Mouse (Mus musculus) heart, embryonic 15.5 days (tissue): Measurements from ENCODE around the gene Lrrc29. TPM values are rescaled to one million over a fixed set of nuclear protein-coding genes. Genes with fewer than 3 reads are reported as not detected.

ENCODE experiments used
- ATAC-seq: fragments of 200-750 bp; cut with Nextera tagmentation; replicated peaks from 2 replicates; pipeline ENCODE4 v1.8.0; 2017; ENCODE audit warnings: low read depth, moderate TSS enrichment; ENCODE audit not compliant: insufficient number of reproducible peaks, insufficient read depth, low FRiP score
- H3K27ac ChIP-seq: fragments of 300-500 bp; sonication (generic); 2 replicates; pipeline ENCODE4 v1.5.1; 2015; ENCODE audit warnings: mild to moderate bottlenecking, inconsistent platforms
- H3K27me3 ChIP-seq: fragments of 300-500 bp; sonication (generic); 2 replicates; pipeline ENCODE4 v1.6.1; 2015; ENCODE audit warnings: inconsistent platforms
- H3K36me3 ChIP-seq: fragments of 300-500 bp; sonication (generic); 2 replicates; pipeline ENCODE4 v1.6.1; 2015; ENCODE audit warnings: mild to moderate bottlenecking, inconsistent platforms
- H3K4me1 ChIP-seq: fragments of 300-500 bp; sonication (generic); replicated peaks from 2 replicates; pipeline ENCODE4 v1.6.1; 2015; ENCODE audit warnings: inconsistent platforms
- H3K4me2 ChIP-seq: fragments of 300-500 bp; sonication (generic); 2 replicates; pipeline ENCODE4 v1.6.1; 2015; ENCODE audit warnings: inconsistent platforms, mild to moderate bottlenecking, moderate library complexity
- H3K4me3 ChIP-seq: fragments of 300-500 bp; sonication (generic); 2 replicates; pipeline ENCODE4 v1.5.1; 2015; ENCODE audit warnings: mild to moderate bottlenecking, inconsistent platforms
- H3K9ac ChIP-seq: fragments of 300-500 bp; sonication (generic); 2 replicates; pipeline ENCODE4 v1.6.1; 2015; ENCODE audit warnings: mild to moderate bottlenecking, inconsistent platforms
- H3K9me3 ChIP-seq: fragments of 300-500 bp; sonication (generic); replicated peaks from 2 replicates; pipeline ENCODE4 v1.6.1; 2016; ENCODE audit warnings: inconsistent platforms
- WGBS: fragments of 180-500 bp; shearing (Covaris S2); methylation state at CpG from one replicate; pipeline ENCODE4 v1.1.7; 2015; ENCODE audit warnings: mixed read lengths; 5-methylcytosine and 5-hydroxymethylcytosine counted together
- polyA plus RNA-seq: library from polyadenylated mRNA; unstranded; fragments of >200 nt; fragmentation: Nextera tagmentation; extraction: Ambion mirVana; gene quantifications from 2 replicates; pipeline ENCODE4 v1.2.1, GENCODE M21; 2015

Gene Lrrc29
- polyA plus RNA-seq, 1 experiment from 2014 or later: 0.62 TPM

DNA sequence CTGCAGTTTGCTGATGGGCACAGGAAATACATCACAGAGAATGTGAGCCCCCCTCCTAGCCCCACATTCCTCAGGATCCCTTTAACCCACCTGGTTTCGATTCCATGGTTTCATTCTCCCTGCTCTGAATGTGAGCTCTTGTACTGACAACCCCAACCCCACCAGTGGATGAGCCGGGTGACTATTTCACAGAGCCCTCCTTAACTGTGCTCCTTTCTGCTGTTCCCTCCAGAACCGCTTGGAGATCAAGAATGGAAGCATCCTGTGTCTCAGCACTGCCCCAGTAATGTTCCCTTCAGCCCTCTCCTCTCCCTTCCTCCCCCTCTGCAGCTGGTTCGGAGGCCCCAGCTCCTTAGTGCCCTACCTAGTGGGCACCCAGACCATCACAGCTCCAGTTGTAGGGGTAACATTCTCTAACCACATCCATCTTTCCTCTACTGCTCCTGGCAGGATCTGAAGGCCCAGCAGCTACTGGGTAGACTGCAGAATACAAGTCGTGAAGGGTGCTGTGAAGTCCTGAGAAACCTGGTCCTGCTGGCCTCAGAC is 19.9 kb downstream of the Lrrc29 start:
- no peaks in the 10 kb centered on the region for H3K27me3 ChIP-seq
- H3K36me3 ChIP-seq: peaks cover 38% of the 10 kb centered on the region
- peaks cover 35% of the 10 kb centered on the region for H3K4me1 ChIP-seq
- WGBS: 45% methylated on average over 5 of the region's 5 CpGs
- peak overlapping the region; percentile 68; the same call in 1 of the 2 replicates for H3K27ac ChIP-seq
- H3K9me3 ChIP-seq: no peaks in the 10 kb centered on the region
- peak overlapping the region; percentile 56 for H3K9ac ChIP-seq
- H3K4me3 ChIP-seq: peak overlapping the region; percentile 43
- peak; percentile 7 for ATAC-seq
- peak overlapping the region; percentile 83 for H3K4me2 ChIP-seq

DNA sequence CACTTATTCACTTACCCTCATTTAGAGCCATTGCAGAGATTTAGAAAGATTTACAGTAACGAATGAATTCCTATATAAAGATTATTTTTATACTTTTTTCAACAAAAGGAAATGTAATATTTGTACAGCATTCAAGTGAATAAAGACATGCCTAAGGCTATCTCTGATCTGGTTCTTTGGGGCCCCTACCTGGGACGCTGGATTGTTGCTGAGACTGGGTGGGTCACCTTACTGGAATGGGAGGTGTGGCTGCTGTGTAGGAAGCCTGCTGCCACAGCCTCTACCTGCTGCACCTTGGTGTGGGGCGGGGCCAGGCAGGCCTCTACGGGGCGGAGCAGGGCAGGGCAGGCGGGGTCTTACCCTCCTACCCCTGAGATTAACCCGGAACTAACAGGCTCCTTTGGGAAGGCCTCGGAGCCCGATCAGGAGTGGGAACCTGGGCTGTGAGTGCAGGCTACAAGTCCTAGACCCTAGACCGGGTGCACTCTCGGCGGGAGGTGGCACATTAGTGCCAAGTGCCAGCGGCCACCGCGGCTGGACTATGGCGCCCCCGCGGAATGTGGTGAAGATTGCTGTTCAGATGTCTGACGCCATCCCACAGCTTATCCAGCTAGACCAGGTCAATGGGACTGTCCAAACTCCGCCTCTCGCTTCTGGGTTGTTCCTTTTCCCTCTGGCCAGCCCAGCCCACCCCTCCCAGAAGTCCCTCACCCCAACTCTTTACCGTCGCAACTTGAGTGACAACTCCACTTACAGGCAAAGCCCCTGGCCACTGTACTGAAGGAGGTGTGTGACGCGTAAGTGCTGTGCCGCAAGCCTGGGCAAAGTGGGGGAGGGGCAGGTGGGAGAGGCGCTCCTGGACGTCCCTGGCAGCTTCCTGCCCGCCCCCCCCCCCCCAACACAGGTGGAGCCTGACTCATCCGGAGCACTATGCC is 20.6 kb downstream of the Lrrc29 start, which contains the start of gene Elmo3:
TSS of gene Elmo3 (plus strand) at position 391 of the 935 bp plus-strand sequence.
- Histone ChIP-seq H3K27ac (peak within 1 kb of the TSS; percentile 68), H3K4me1 (peaks cover 35% of the 10 kb centered on the region), H3K9me3 (no peaks in the 10 kb centered on the region), H3K36me3 (peaks cover 44% of the 10 kb centered on the region), H3K4me2 (peak within 1 kb of the TSS; percentile 83), H3K27me3 (no peaks in the 10 kb centered on the region), H3K9ac (peak within 1 kb of the TSS; percentile 56), H3K4me3 (peak within 1 kb of the TSS; percentile 43)
- WGBS: 7% methylated on average over 30 of the region's 30 CpGs
- peak; percentile 54 for ATAC-seq

GRCm38 (mm10) chr8:105304325-105305210 is 21.5 kb downstream of the Lrrc29 start:
- Histone ChIP-seq H3K9me3 (no peaks in the 10 kb centered on the region), H3K36me3 (peaks cover 49% of the 10 kb centered on the region), H3K9ac (no peak overlapping the region), H3K27me3 (no peaks in the 10 kb centered on the region), H3K27ac (peak overlapping the region; percentile 68), H3K4me2 (no peak overlapping the region), H3K4me1 (peaks cover 35% of the 10 kb centered on the region), H3K4me3 (no peak overlapping the region)
- 40% methylated on average over 9 of the region's 9 CpGs for WGBS
- peak; percentile 16; the same call in 1 of the 2 replicates for ATAC-seq

DNA sequence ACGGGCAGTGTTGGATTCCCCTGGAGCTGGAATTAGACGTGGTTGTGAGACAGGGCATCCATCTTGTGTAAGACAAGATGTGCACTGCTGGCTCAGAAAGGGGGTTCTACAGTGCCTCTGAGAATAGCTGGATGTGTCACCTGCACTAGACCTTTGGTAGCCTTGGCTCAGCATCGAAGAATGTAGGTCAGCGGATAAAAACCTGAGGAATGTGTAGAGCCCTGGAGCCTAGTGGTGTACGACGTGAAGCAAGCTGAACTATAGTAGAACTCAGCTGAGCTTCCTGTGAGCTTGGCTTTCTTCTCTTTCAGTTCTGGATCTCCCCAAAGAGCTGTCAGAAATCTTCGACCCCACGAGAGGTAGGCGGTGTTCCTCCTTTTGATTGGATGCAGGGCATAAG is 22.2 kb downstream of the Lrrc29 start:
- H3K4me3 ChIP-seq: no peak overlapping the region
- peaks cover 38% of the 10 kb centered on the region for H3K4me1 ChIP-seq
- no peak overlapping the region for H3K9ac ChIP-seq
- peaks cover 47% of the 10 kb centered on the region for H3K36me3 ChIP-seq
- 50% methylated on average over 9 of the region's 9 CpGs for WGBS
- H3K27me3 ChIP-seq: no peaks in the 10 kb centered on the region
- H3K9me3 ChIP-seq: no peaks in the 10 kb centered on the region
- ATAC-seq: no peak
- H3K27ac ChIP-seq: peak overlapping the region; percentile 68
- H3K4me2 ChIP-seq: no peak overlapping the region

- Histone ChIP-seq H3K9ac (no peak overlapping the region), H3K4me3 (no peak overlapping the region), H3K4me2 (no peak overlapping the region), H3K27me3 (no peaks in the 10 kb centered on the region), H3K4me1 (peaks cover 42% of the 10 kb centered on the region), H3K27ac (peak overlapping the region; percentile 68; the same call in 1 of the 2 replicates), H3K9me3 (no peaks in the 10 kb centered on the region), H3K36me3 (peaks cover 44% of the 10 kb centered on the region)
- 74% methylated on average over 8 of the region's 8 CpGs for WGBS
- no peak for ATAC-seq
These were observed 22.7 kb downstream of the Lrrc29 start for GRCm38 (mm10) chr8:105303396-105303795.

GRCm38 (mm10) chr8:105299962-105300361 is 26.1 kb downstream of the Lrrc29 start:
- Histone ChIP-seq H3K4me3 (no peak overlapping the region), H3K9me3 (no peaks in the 10 kb centered on the region), H3K27me3 (no peaks in the 10 kb centered on the region), H3K27ac (no peak overlapping the region), H3K36me3 (peaks cover 33% of the 10 kb centered on the region), H3K4me1 (peaks cover 38% of the 10 kb centered on the region), H3K9ac (no peak overlapping the region), H3K4me2 (no peak overlapping the region)
- 88% methylated on average over 8 of the region's 8 CpGs for WGBS
- no peak for ATAC-seq

DNA sequence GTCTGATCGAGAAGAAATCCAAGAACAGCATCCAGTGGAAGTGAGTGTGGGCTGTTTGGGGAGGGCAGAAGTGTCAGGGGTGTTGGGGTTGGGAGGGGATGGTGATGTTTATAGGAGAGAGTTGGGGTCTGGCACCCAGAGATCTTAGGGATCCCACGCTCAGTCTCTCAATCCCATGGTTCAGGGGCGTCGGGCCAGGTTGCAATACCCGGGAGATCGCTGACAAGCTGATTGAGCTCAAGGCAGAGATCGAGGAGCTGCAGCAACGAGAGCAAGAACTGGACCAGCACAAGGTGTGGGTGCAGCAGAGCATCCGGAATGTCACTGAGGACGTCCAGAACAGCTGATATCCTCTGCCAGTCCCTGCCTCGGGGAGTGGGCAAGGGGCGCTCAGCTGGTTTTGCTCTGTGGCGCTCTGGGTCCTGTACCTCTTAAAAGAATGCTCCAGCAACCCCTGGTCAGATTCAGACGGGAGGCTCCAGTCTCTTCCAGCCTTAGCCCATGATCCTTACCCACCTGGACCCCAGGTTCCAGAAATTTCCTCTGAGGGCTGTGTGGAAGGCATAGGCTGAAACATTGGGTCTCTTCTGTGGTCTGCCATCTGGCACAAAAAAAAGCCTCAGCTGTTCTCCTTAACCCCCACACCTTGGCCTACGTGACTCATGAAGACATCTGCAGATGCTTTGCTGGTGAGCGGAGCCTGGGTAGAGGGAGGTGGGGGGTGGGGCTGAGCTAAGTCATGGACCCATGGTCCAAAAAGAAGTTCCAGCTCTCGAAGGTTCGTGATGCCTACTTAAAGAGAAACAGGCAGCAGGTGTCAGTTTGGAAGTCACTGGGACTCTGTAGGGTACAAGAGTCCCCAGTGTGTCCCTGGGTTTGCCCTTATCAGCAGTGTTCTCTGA is 27.5 kb downstream of the Lrrc29 start:
- Histone ChIP-seq H3K9me3 (no peaks in the 10 kb centered on the region), H3K9ac (peak overlapping the region; percentile 97), H3K27ac (peak overlapping the region; percentile 83), H3K4me2 (peak overlapping the region; percentile 86), H3K4me3 (peak overlapping the region; percentile 99), H3K27me3 (no peaks in the 10 kb centered on the region), H3K4me1 (peaks cover 25% of the 10 kb centered on the region), H3K36me3 (peaks cover 31% of the 10 kb centered on the region)
- no peak for ATAC-seq
- 46% methylated on average over 18 of the region's 18 CpGs for WGBS

- peaks cover 28% of the 10 kb centered on the region for H3K36me3 ChIP-seq
- peaks cover 23% of the 10 kb centered on the region for H3K4me1 ChIP-seq
- no peaks in the 10 kb centered on the region for H3K9me3 ChIP-seq
- peak within 1 kb of the TSS; percentile 97 for H3K9ac ChIP-seq
- peak within 1 kb of the TSS; percentile 99 for H3K4me3 ChIP-seq
- peak; percentile 85 for ATAC-seq
- under 1% methylated on average over 58 of the region's 58 CpGs for WGBS
- H3K4me2 ChIP-seq: peak within 1 kb of the TSS; percentile 86
- no peaks in the 10 kb centered on the region for H3K27me3 ChIP-seq
- peak within 1 kb of the TSS; percentile 83 for H3K27ac ChIP-seq
These were observed 28.4 kb downstream of the Lrrc29 start, which contains the start of gene E2f4 for GRCm38 (mm10) chr8:105297511-105298192. E2f4 (plus strand) TSS chr8:105297663.

- Histone ChIP-seq H3K4me3 (peak within 1 kb of the TSS; percentile 99), H3K9me3 (no peaks in the 10 kb centered on the region), H3K4me2 (peak within 1 kb of the TSS; percentile 86), H3K27ac (peak within 1 kb of the TSS; percentile 83), H3K9ac (peak within 1 kb of the TSS; percentile 97), H3K4me1 (peaks cover 23% of the 10 kb centered on the region), H3K36me3 (peaks cover 14% of the 10 kb centered on the region), H3K27me3 (no peaks in the 10 kb centered on the region)
- 41% methylated on average over 11 of the region's 11 CpGs for WGBS
- ATAC-seq: no peak
These were observed 30.0 kb downstream of the Lrrc29 start, which contains the start of gene Exoc3l for GRCm38 (mm10) chr8:105295895-105296573. Exoc3l (minus strand) TSS chr8:105296101.
